Mouse (Mus musculus) activated CD4-positive, CD25-positive, alpha-beta regulatory T cell, adult 4 months (primary cell): ENCODE data around the gene Tango2. TPM values are rescaled to one million over a fixed set of nuclear protein-coding genes. Genes with fewer than 3 reads are reported as not detected.
A peak's percentile ranks its signal among the peaks of the same experiment; 100 is the strongest.

Experiments
- ATAC-seq: one replicate; pipeline ENCODE4 v1.8.0; 2017
- polyA plus RNA-seq, 2 experiments: library from polyadenylated mRNA; unstranded; fragments of 100-300 nt; shearing (Covaris generic); gene quantifications; one replicate each; pipeline ENCODE4 v1.2.1; 2017

Tango2 gene
- polyA plus RNA-seq, 2 experiments from 2014 or later: 55.4 to 58.0 TPM

- no peak for ATAC-seq
Observed at GRCm38 (mm10) chr16:18383045-18383726, 35.3 kb upstream of the Tango2 start.

GRCm38 (mm10) chr16:18381621-18382258 is 33.8 kb upstream of the Tango2 start:
- no peak for ATAC-seq

- no peak for ATAC-seq
Observed at GRCm38 (mm10) chr16:18380495-18381063, 32.7 kb upstream of the Tango2 start.

- no peak for ATAC-seq
Observed at GRCm38 (mm10) chr16:18379338-18380001, 31.6 kb upstream of the Tango2 start.

GRCm38 (mm10) chr16:18378489-18378888 is 30.6 kb upstream of the Tango2 start:
- ATAC-seq: no peak

GRCm38 (mm10) chr16:18377203-18377602 is 29.3 kb upstream of the Tango2 start:
- ATAC-seq: no peak

- no peak for ATAC-seq
Observed at GRCm38 (mm10) chr16:18376297-18376954, 28.5 kb upstream of the Tango2 start.

- no peak for ATAC-seq
Observed at GRCm38 (mm10) chr16:18373632-18374031, 25.7 kb upstream of the Tango2 start.

- no peak for ATAC-seq
Observed at GRCm38 (mm10) chr16:18370197-18370596, 22.3 kb upstream of the Tango2 start.

- ATAC-seq: no peak
Observed at GRCm38 (mm10) chr16:18366849-18367248, 18.9 kb upstream of the Tango2 start.

- no peak for ATAC-seq
Observed at GRCm38 (mm10) chr16:18362948-18363347, 15.0 kb upstream of the Tango2 start.

- ATAC-seq: no peak
Observed at GRCm38 (mm10) chr16:18360151-18360805, 12.4 kb upstream of the Tango2 start.

- no peak for ATAC-seq
Observed at GRCm38 (mm10) chr16:18357977-18358376, 10.1 kb upstream of the Tango2 start.

- ATAC-seq: no peak
Observed at GRCm38 (mm10) chr16:18356961-18357360, 9.1 kb upstream of the Tango2 start.

- ATAC-seq: no peak
Observed at GRCm38 (mm10) chr16:18353106-18353505, 5.2 kb upstream of the Tango2 start.

GRCm38 (mm10) chr16:18351313-18352055 is 3.6 kb upstream of the Tango2 start:
- ATAC-seq: no peak

- no peak for ATAC-seq
Observed at GRCm38 (mm10) chr16:18349761-18350325, 1.9 kb upstream of the Tango2 start.

GRCm38 (mm10) chr16:18348601-18349175 is 785 bp upstream of the Tango2 start:
- no peak for ATAC-seq

GRCm38 (mm10) chr16:18345243-18345642 is 2.7 kb downstream of the Tango2 start:
- peak; percentile 56 for ATAC-seq

GRCm38 (mm10) chr16:18343778-18344177 is 4.1 kb downstream of the Tango2 start:
- peak; percentile 99 for ATAC-seq
